Mouse (Mus musculus) lung, postnatal 0 days (tissue): ENCODE measurements around the gene Krt15. TPM values are rescaled to one million over a fixed set of nuclear protein-coding genes. Genes with fewer than 3 reads are reported as not detected.

Experiments
- ATAC-seq: fragments of 200-750 bp; cut with Nextera tagmentation; 2 replicates; pipeline ENCODE4 v1.8.0; 2017; ENCODE audit warnings: moderate library complexity
- DNase-seq: peaks from one replicate; pipeline ENCODE4 v3.0.0-alpha.2; 2016; ENCODE audit warnings: low spot score
- H3K27ac ChIP-seq: fragments of 300-500 bp; sonication (generic); 2 replicates; pipeline ENCODE4 v1.5.1; 2014; ENCODE audit warnings: antibody characterized with exemption, mild to moderate bottlenecking, low read length, mixed read lengths
- H3K27me3 ChIP-seq: fragments of 300-500 bp; sonication (generic); replicated peaks from 2 replicates; pipeline ENCODE4 v1.6.1; 2014; ENCODE audit warnings: low read length, mixed read lengths; ENCODE audit not compliant: insufficient read depth
- H3K36me3 ChIP-seq: fragments of 300-500 bp; sonication (generic); 2 replicates; pipeline ENCODE4 v1.6.1; 2014; ENCODE audit warnings: low read length, mixed read lengths; ENCODE audit not compliant: insufficient read depth
- H3K4me1 ChIP-seq: fragments of 300-500 bp; sonication (generic); 2 replicates; pipeline ENCODE4 v1.6.1; 2014; ENCODE audit warnings: antibody characterized with exemption, low read depth, low read length, mixed read lengths; ENCODE audit not compliant: insufficient read depth
- H3K4me2 ChIP-seq: fragments of 300-500 bp; sonication (generic); replicated peaks from 2 replicates; pipeline ENCODE4 v1.6.1; 2014; ENCODE audit warnings: low read depth, mild to moderate bottlenecking, low read length, moderate library complexity, mixed read lengths
- H3K4me3 ChIP-seq: fragments of 300-500 bp; sonication (generic); 2 replicates; pipeline ENCODE4 v1.5.1; 2014; ENCODE audit warnings: low read depth, low read length
- H3K9ac ChIP-seq: fragments of 300-500 bp; sonication (generic); replicated peaks from 2 replicates; pipeline ENCODE4 v1.6.1; 2014; ENCODE audit warnings: low read depth, mild to moderate bottlenecking
- H3K9me3 ChIP-seq: fragments of 300-500 bp; sonication (generic); 2 replicates; pipeline ENCODE4 v1.6.1; 2016; ENCODE audit warnings: low read length, mixed read lengths
- CTCF ChIP-seq: IDR thresholded peaks from 2 replicates; pipeline ENCODE4 v1.5.1; 2016; ENCODE audit warnings: antibody characterized with exemption, mild to moderate bottlenecking
- EP300 ChIP-seq: IDR thresholded peaks from 2 replicates; pipeline ENCODE4 v1.6.1; 2016; ENCODE audit warnings: antibody characterized with exemption, mild to moderate bottlenecking, control low read depth
- WGBS: fragments of 180-500 bp; shearing (Covaris S2); extraction: QIAGEN DNeasy Blood & Tissue Kit; methylation state at CpG from one replicate; pipeline ENCODE4 v1.1.7; 2014; 5-methylcytosine and 5-hydroxymethylcytosine counted together
- polyA plus RNA-seq: library from polyadenylated mRNA; unstranded; fragments of >200 nt; fragmentation: Nextera tagmentation; extraction: Ambion mirVana; gene quantifications from 2 replicates; pipeline ENCODE4 v1.2.1, GENCODE M21; 2015

The Krt15 gene
- polyA plus RNA-seq, 1 experiment from 2014 or later = 28.1 TPM

- Histone ChIP-seq H3K27me3 (peaks cover 7% of the 10 kb centered on the region; the same call in 1 of the 2 replicates), H3K9me3 (no peaks in the 10 kb centered on the region), H3K4me3 (no peak overlapping the region), H3K4me2 (no peak overlapping the region), H3K27ac (peak overlapping the region; percentile 27; the same call in 1 of the 2 replicates), H3K4me1 (peaks cover 5% of the 10 kb centered on the region), H3K9ac (no peak overlapping the region), H3K36me3 (no peaks in the 10 kb centered on the region)
- DNase-seq (peak; percentile 52), ATAC-seq (no peak)
- TF ChIP-seq EP300 = no peak
- TF ChIP-seq CTCF = no peak
- 50% methylated on average over 5 of the region's 5 CpGs for WGBS
These were observed 12.0 kb upstream of the Krt15 start for GRCm38 (mm10) chr11:100147566-100148353.

- Histone ChIP-seq H3K4me1 (peaks cover 5% of the 10 kb centered on the region), H3K27ac (peak overlapping the region; percentile 89), H3K4me3 (peak overlapping the region; percentile 49), H3K9me3 (no peaks in the 10 kb centered on the region), H3K4me2 (peak overlapping the region; percentile 48), H3K36me3 (no peaks in the 10 kb centered on the region), H3K9ac (peak overlapping the region; percentile 64), H3K27me3 (peaks cover 7% of the 10 kb centered on the region; the same call in 1 of the 2 replicates)
- DNase-seq (peak; percentile 96), ATAC-seq (peak; percentile 94)
- WGBS = 1% methylated on average over 13 of the region's 13 CpGs
- TF ChIP-seq EP300 (peak; percentile 90), CTCF (peak; percentile 12; the same call in 1 of the 2 replicates)
These were observed 10.3 kb upstream of the Krt15 start for GRCm38 (mm10) chr11:100145858-100146560.

- 2% methylated on average over 20 of the region's 20 CpGs for WGBS
- DNase-seq (peak; percentile 77), ATAC-seq (peak; percentile 59)
- H3K4me3 ChIP-seq = peak overlapping the region; percentile 49
- H3K4me2 ChIP-seq = peak overlapping the region; percentile 48
- H3K27me3 ChIP-seq = peaks cover 7% of the 10 kb centered on the region; the same call in 1 of the 2 replicates
- H3K9me3 ChIP-seq = no peaks in the 10 kb centered on the region
- H3K4me1 ChIP-seq = peaks cover 5% of the 10 kb centered on the region
- peak overlapping the region; percentile 89 for H3K27ac ChIP-seq
- TF ChIP-seq CTCF = no peak
- TF ChIP-seq EP300 = no peak
- H3K9ac ChIP-seq = peak overlapping the region; percentile 64
- no peaks in the 10 kb centered on the region for H3K36me3 ChIP-seq
These were observed 9.4 kb upstream of the Krt15 start for GRCm38 (mm10) chr11:100145104-100145503.

GRCm38 (mm10) chr11:100140966-100141365, 5.2 kb upstream of the Krt15 start:
- H3K4me3 ChIP-seq = no peak overlapping the region
- H3K9me3 ChIP-seq = no peaks in the 10 kb centered on the region
- TF ChIP-seq CTCF = no peak
- no peak for TF ChIP-seq EP300
- no peaks in the 10 kb centered on the region for H3K36me3 ChIP-seq
- DNase-seq (no peak), ATAC-seq (no peak)
- H3K9ac ChIP-seq = no peak overlapping the region
- peaks cover 7% of the 10 kb centered on the region; the same call in 1 of the 2 replicates for H3K27me3 ChIP-seq
- WGBS = 67% methylated on average over 21 of the region's 21 CpGs
- H3K27ac ChIP-seq = no peak overlapping the region
- H3K4me1 ChIP-seq = no peaks in the 10 kb centered on the region
- no peak overlapping the region for H3K4me2 ChIP-seq

- DNase-seq (no peak), ATAC-seq (peak; percentile 20; the same call in 1 of the 2 replicates)
- Histone ChIP-seq H3K4me2 (no peak overlapping the region), H3K4me3 (no peak overlapping the region), H3K9me3 (no peaks in the 10 kb centered on the region), H3K36me3 (no peaks in the 10 kb centered on the region), H3K4me1 (no peaks in the 10 kb centered on the region), H3K27ac (peak overlapping the region; percentile 26; the same call in 1 of the 2 replicates), H3K27me3 (no peaks in the 10 kb centered on the region), H3K9ac (no peak overlapping the region)
- WGBS = 52% methylated on average over 2 of the region's 2 CpGs
- no peak for TF ChIP-seq CTCF
- no peak for TF ChIP-seq EP300
These were observed 3.7 kb upstream of the Krt15 start for GRCm38 (mm10) chr11:100139391-100139790.

GRCm38 (mm10) chr11:100138809-100139208, 3.1 kb upstream of the Krt15 start:
- Histone ChIP-seq H3K36me3 (no peaks in the 10 kb centered on the region), H3K4me3 (no peak overlapping the region), H3K27ac (0 out of 2 replicates have a peak overlapping the region, but pooled peaks have one; percentile 26), H3K27me3 (no peaks in the 10 kb centered on the region), H3K4me2 (no peak overlapping the region), H3K9ac (no peak overlapping the region), H3K4me1 (no peaks in the 10 kb centered on the region), H3K9me3 (no peaks in the 10 kb centered on the region)
- no peak for DNase-seq
- TF ChIP-seq CTCF = no peak
- TF ChIP-seq EP300 = no peak
- ATAC-seq = peak; percentile 68
- WGBS = 42% methylated on average over 7 of the region's 7 CpGs
